Mouse (Mus musculus) left cerebral cortex, adult 8-10 months (tissue): ENCODE measurements around the gene 9630041A04Rik. TPM values are rescaled to one million over a fixed set of nuclear protein-coding genes. Genes with fewer than 3 reads are reported as not detected.

Experiments used
- DNase-seq, 2 experiments: peaks; one replicate each; pipeline ENCODE4 v3.0.0; 2022; ENCODE audit warnings: low spot score in 2 of 2
- total RNA-seq, 4 experiments: library from RNA; stranded (reverse); gene quantifications; 2 replicates each; pipeline ENCODE4 v1.2.4; 2022

9630041A04Rik gene
- not detected for total RNA-seq

- no peak for DNase-seq
These were observed at the start of gene 9630041A04Rik for GRCm38 (mm10) chr9:101861596-101862471. 9630041A04Rik (plus strand) TSS chr9:101861841.

- DNase-seq: no peak
These were observed 37.7 kb upstream of the 9630041A04Rik start for GRCm38 (mm10) chr9:101823896-101824295.

GRCm38 (mm10) chr9:101825626-101826025 lies 36.0 kb upstream of the 9630041A04Rik start:
- no peak for DNase-seq

- no peak for DNase-seq
These were observed 28.0 kb upstream of the 9630041A04Rik start for GRCm38 (mm10) chr9:101833619-101834018.

GRCm38 (mm10) chr9:101841101-101841500 lies 20.5 kb upstream of the 9630041A04Rik start:
- peak in 1 of 2 experiments; percentile 62 for DNase-seq

- DNase-seq: no peak
These were observed 17.7 kb upstream of the 9630041A04Rik start for GRCm38 (mm10) chr9:101843893-101844292.

GRCm38 (mm10) chr9:101845691-101846090 lies 15.9 kb upstream of the 9630041A04Rik start:
- no peak for DNase-seq

GRCm38 (mm10) chr9:101862481-101863065 lies 932 bp downstream of the 9630041A04Rik start:
- no peak for DNase-seq

- no peak for DNase-seq
These were observed 1.5 kb downstream of the 9630041A04Rik start for GRCm38 (mm10) chr9:101863130-101863529.

- no peak for DNase-seq
These were observed 7.0 kb downstream of the 9630041A04Rik start for GRCm38 (mm10) chr9:101868593-101868992.

- no peak for DNase-seq
These were observed 8.4 kb downstream of the 9630041A04Rik start for GRCm38 (mm10) chr9:101870034-101870433.

GRCm38 (mm10) chr9:101875306-101875705 lies 13.7 kb downstream of the 9630041A04Rik start:
- DNase-seq: no peak

- DNase-seq: no peak
These were observed 15.7 kb downstream of the 9630041A04Rik start for GRCm38 (mm10) chr9:101877109-101877987.

- no peak for DNase-seq
These were observed 21.7 kb downstream of the 9630041A04Rik start for GRCm38 (mm10) chr9:101883295-101883694.

GRCm38 (mm10) chr9:101897851-101898250 lies 36.2 kb downstream of the 9630041A04Rik start:
- no peak for DNase-seq

GRCm38 (mm10) chr9:101903406-101903805 lies 41.8 kb downstream of the 9630041A04Rik start:
- DNase-seq: no peak

GRCm38 (mm10) chr9:101907747-101908255 lies 46.2 kb downstream of the 9630041A04Rik start:
- DNase-seq: no peak

GRCm38 (mm10) chr9:101908849-101909248 lies 47.2 kb downstream of the 9630041A04Rik start:
- no peak for DNase-seq

- DNase-seq: no peak
These were observed 47.9 kb downstream of the 9630041A04Rik start for GRCm38 (mm10) chr9:101909491-101909890.

GRCm38 (mm10) chr9:101911176-101911866 lies 49.7 kb downstream of the 9630041A04Rik start:
- DNase-seq: no peak

GRCm38 (mm10) chr9:101915082-101915481 lies 53.4 kb downstream of the 9630041A04Rik start:
- no peak for DNase-seq
